Mouse (Mus musculus) heart, adult 2 months (tissue): ENCODE data around the gene Csta1. TPM values are rescaled to one million over a fixed set of nuclear protein-coding genes. Genes with fewer than 3 reads are reported as not detected.

ENCODE experiments used
- DNase-seq, 2 experiments: peaks; one replicate each; pipeline ENCODE4 v3.0.0; 2021
- H3K27ac ChIP-seq: fragments of 200-600 bp; 2 replicates; pipeline ENCODE4 v1.8.1; 2022
- H3K27me3 ChIP-seq: fragments of 200-500 bp; 2 replicates; pipeline ENCODE4 v1.6.1; 2012; ENCODE audit warnings: mild to moderate bottlenecking, low read length, inconsistent platforms, mixed read lengths; ENCODE audit not compliant: control insufficient read depth, insufficient read depth
- H3K36me3 ChIP-seq: fragments of 200-500 bp; 2 replicates; pipeline ENCODE4 v1.6.1; 2012; ENCODE audit warnings: low read length, inconsistent platforms; ENCODE audit not compliant: control insufficient read depth, insufficient read depth
- H3K4me1 ChIP-seq: fragments of 200-500 bp; 2 replicates; pipeline ENCODE4 v1.6.1; 2011; ENCODE audit warnings: low read length; ENCODE audit not compliant: control insufficient read depth, insufficient read depth
- H3K4me3 ChIP-seq: fragments of 200-600 bp; 2 replicates; pipeline ENCODE4 v1.8.1; 2022
- H3K79me2 ChIP-seq: fragments of 200-500 bp; replicated peaks from 2 replicates; pipeline ENCODE4 v1.6.1; 2012; ENCODE audit warnings: mild to moderate bottlenecking, inconsistent platforms, low read length, moderate library complexity, mixed read lengths; ENCODE audit not compliant: control insufficient read depth, insufficient read depth
- H3K9ac ChIP-seq: fragments of 200-500 bp; 2 replicates; pipeline ENCODE4 v1.6.1; 2012; ENCODE audit warnings: low read depth, mild to moderate bottlenecking, control low read depth, inconsistent platforms, low read length, mixed read lengths
- CTCF ChIP-seq: fragments of 200-600 bp; IDR thresholded peaks from 2 replicates; pipeline ENCODE4 v1.8.1; 2022; ENCODE audit warnings: antibody characterized with exemption, mild to moderate bottlenecking, moderate library complexity
- EP300 ChIP-seq: fragments of 200-500 bp; IDR thresholded peaks from 2 replicates; pipeline ENCODE4 v1.6.1; 2011; ENCODE audit warnings: low read depth, low read length, control low read depth; ENCODE audit not compliant: insufficient read depth
- POLR2A ChIP-seq: fragments of 200-500 bp; IDR thresholded peaks from 2 replicates; pipeline ENCODE4 v1.6.1; 2011; ENCODE audit warnings: mild to moderate bottlenecking, low read depth, low read length, control low read depth; ENCODE audit not compliant: insufficient read depth
- WGBS: fragments of 180-500 bp; shearing (Covaris S2); methylation state at CpG from one replicate; pipeline ENCODE4 v1.1.7; 2018; 5-methylcytosine and 5-hydroxymethylcytosine counted together
- intact Hi-C: fragments of 180-260 bp; cut with DNase I; formaldehyde crosslinking; loops from one replicate; pipeline ENCODE4 v1.15.1; 2025
- polyA plus RNA-seq: library from polyadenylated mRNA; depleted of rRNA; stranded (reverse); fragments of >200 nt; gene quantifications from 2 replicates; pipeline ENCODE4 v1.2.3, GENCODE M21; 2012
- total RNA-seq, 2 experiments: library from RNA; stranded (reverse); gene quantifications; 2 replicates each; pipeline ENCODE4 v1.2.3; 2021

Csta1 gene
- total and polyA plus RNA-seq, 3 experiments: not detected

- intact Hi-C loops: no loop called here
- Histone ChIP-seq H3K27me3 (no peaks in the 10 kb centered on the region), H3K4me1 (peaks cover 2% of the 10 kb centered on the region), H3K27ac (no peak overlapping the region), H3K4me3 (no peak overlapping the region), H3K79me2 (no peaks in the 10 kb centered on the region), H3K36me3 (no peaks in the 10 kb centered on the region), H3K9ac (no peak overlapping the region)
- no peak for TF ChIP-seq EP300
- no peak for TF ChIP-seq CTCF
- no peak for TF ChIP-seq POLR2A
- no peak for DNase-seq
- 90% methylated on average over 11 of the region's 11 CpGs for WGBS
Measured at GRCm38 (mm10) chr16:36090785-36091509, 40.1 kb downstream of the Csta1 start.

- no peak for DNase-seq
- no peaks in the 10 kb centered on the region for H3K27me3 ChIP-seq
- intact Hi-C loops: no loop called here
Measured at GRCm38 (mm10) chr16:36089850-36090616, 41.0 kb downstream of the Csta1 start.

GRCm38 (mm10) chr16:36089065-36089464 lies 42.0 kb downstream of the Csta1 start:
- DNase-seq: no peak
- Histone ChIP-seq H3K79me2 (no peaks in the 10 kb centered on the region), H3K9ac (no peak overlapping the region), H3K4me1 (peaks cover 2% of the 10 kb centered on the region), H3K27me3 (no peaks in the 10 kb centered on the region), H3K27ac (no peak overlapping the region), H3K36me3 (no peaks in the 10 kb centered on the region), H3K4me3 (no peak overlapping the region)
- 57% methylated on average over 7 of the region's 7 CpGs for WGBS
- TF ChIP-seq EP300 (no peak), POLR2A (no peak), CTCF (no peak)
- intact Hi-C loops: no loop called here

More at GRCm38 (mm10) chr16:36089850-36090616, 41.0 kb downstream of the Csta1 start:
- 82% methylated on average over 8 of the region's 8 CpGs for WGBS
- H3K27ac ChIP-seq: no peak overlapping the region
- H3K36me3 ChIP-seq: no peaks in the 10 kb centered on the region
- TF ChIP-seq CTCF: 0 out of 2 replicates have a peak, but pooled peaks have one; percentile 3
- TF ChIP-seq EP300: no peak
- no peak for TF ChIP-seq POLR2A
- H3K79me2 ChIP-seq: no peaks in the 10 kb centered on the region
- no peak overlapping the region for H3K4me3 ChIP-seq
- H3K4me1 ChIP-seq: peaks cover 2% of the 10 kb centered on the region
- no peak overlapping the region for H3K9ac ChIP-seq

GRCm38 (mm10) chr16:36087846-36088245 lies 43.2 kb downstream of the Csta1 start:
- intact Hi-C loops: no loop called here
- Histone ChIP-seq H3K27me3 (no peaks in the 10 kb centered on the region), H3K36me3 (no peaks in the 10 kb centered on the region), H3K79me2 (no peaks in the 10 kb centered on the region), H3K4me1 (peaks cover 2% of the 10 kb centered on the region), H3K9ac (no peak overlapping the region), H3K4me3 (no peak overlapping the region), H3K27ac (no peak overlapping the region)
- 44% methylated on average over 4 of the region's 4 CpGs for WGBS
- no peak for DNase-seq
- TF ChIP-seq EP300: no peak
- TF ChIP-seq CTCF: no peak
- TF ChIP-seq POLR2A: no peak

GRCm38 (mm10) chr16:36079916-36080315 lies 51.1 kb downstream of the Csta1 start:
- Histone ChIP-seq H3K36me3 (no peaks in the 10 kb centered on the region; the same call in 1 of the 2 replicates), H3K9ac (no peak overlapping the region), H3K79me2 (peaks cover 4% of the 10 kb centered on the region), H3K27ac (no peak overlapping the region), H3K27me3 (no peaks in the 10 kb centered on the region), H3K4me1 (no peaks in the 10 kb centered on the region), H3K4me3 (no peak overlapping the region)
- intact Hi-C loops: no loop called here
- TF ChIP-seq POLR2A (no peak), EP300 (no peak), CTCF (no peak)
- no peak for DNase-seq
- over 99% methylated on average over 3 of the region's 3 CpGs for WGBS

- TF ChIP-seq POLR2A (no peak), EP300 (no peak), CTCF (no peak)
- Histone ChIP-seq H3K79me2 (peaks cover 4% of the 10 kb centered on the region), H3K27ac (no peak overlapping the region), H3K27me3 (no peaks in the 10 kb centered on the region), H3K9ac (no peak overlapping the region), H3K4me1 (no peaks in the 10 kb centered on the region; the same call in 1 of the 2 replicates), H3K4me3 (no peak overlapping the region), H3K36me3 (no peaks in the 10 kb centered on the region; the same call in 1 of the 2 replicates)
- intact Hi-C loops: loop anchor here (5.0 kb wide), 1 partner anchor 137 kb away; the partner anchor contains the start of genes Dtx3l and Parp9
- 85% methylated on average over 3 of the region's 3 CpGs for WGBS
- no peak for DNase-seq
Measured at GRCm38 (mm10) chr16:36074772-36075171, 56.3 kb downstream of the Csta1 start.
